Mouse (Mus musculus) CD4-positive helper T cell, adult 2 months (primary cell): ENCODE measurements around the gene Dock8.
A peak's percentile ranks its signal among the peaks of the same experiment; 100 is the strongest.

ENCODE experiments used
- DNase-seq: peaks from one replicate; pipeline ENCODE4 v3.0.0-alpha.2; 2012; ENCODE audit warnings: low read depth, missing footprints, low spot score

The Dock8 gene

GRCm38 (mm10) chr19:25187681-25188080 lies 188.3 kb downstream of the Dock8 start:
- DNase-seq, result no peak

- DNase-seq, result no peak
Observed at GRCm38 (mm10) chr19:25193751-25194150, 194.4 kb downstream of the Dock8 start.

- DNase-seq, result no peak
Observed at GRCm38 (mm10) chr19:25200081-25200860, 200.9 kb downstream of the Dock8 start.

GRCm38 (mm10) chr19:25203077-25203476 lies 203.7 kb downstream of the Dock8 start:
- no peak for DNase-seq

- no peak for DNase-seq
Observed at GRCm38 (mm10) chr19:25206969-25207368, 207.6 kb downstream of the Dock8 start.

- no peak for DNase-seq
Observed at GRCm38 (mm10) chr19:25207731-25208361, 208.5 kb downstream of the Dock8 start.

- DNase-seq, result no peak
Observed at GRCm38 (mm10) chr19:25208596-25209110, 209.3 kb downstream of the Dock8 start.

GRCm38 (mm10) chr19:25220611-25221010 lies 221.3 kb downstream of the Dock8 start:
- no peak for DNase-seq

- no peak for DNase-seq
Observed at GRCm38 (mm10) chr19:25221964-25222640, 222.8 kb downstream of the Dock8 start.

- no peak for DNase-seq
Observed at GRCm38 (mm10) chr19:25230058-25230974, 231.0 kb downstream of the Dock8 start.

- DNase-seq, result no peak
Observed at GRCm38 (mm10) chr19:25230975-25231334, 231.6 kb downstream of the Dock8 start.

GRCm38 (mm10) chr19:25232032-25232431 lies 232.7 kb downstream of the Dock8 start:
- no peak for DNase-seq

- DNase-seq, result peak; percentile 8
Observed at GRCm38 (mm10) chr19:25236596-25237491, 237.5 kb downstream of the Dock8 start, which contains the start of gene Kank1. Gene Kank1 (plus strand): TSS chr19:25236975.

GRCm38 (mm10) chr19:25237492-25238040 lies 238.2 kb downstream of the Dock8 start:
- DNase-seq, result no peak

- DNase-seq, result no peak
Observed at GRCm38 (mm10) chr19:25238121-25238520, 238.8 kb downstream of the Dock8 start.

GRCm38 (mm10) chr19:25243566-25243965 lies 244.2 kb downstream of the Dock8 start:
- no peak for DNase-seq

- DNase-seq, result no peak
Observed at GRCm38 (mm10) chr19:25246062-25246461, 246.7 kb downstream of the Dock8 start.

GRCm38 (mm10) chr19:25247858-25248552 lies 248.7 kb downstream of the Dock8 start:
- DNase-seq, result no peak

- DNase-seq, result no peak
Observed at GRCm38 (mm10) chr19:25249230-25249629, 249.9 kb downstream of the Dock8 start.
